ENCODE assay signal across 27 mouse cellular contexts in genomic region chr2:7722283-7722935, GRCm38 (mm10).
DNase-seq lines count a peak whose midpoint lies in the region; ATAC-seq and TF ChIP-seq lines count a peak whose summit lies in the region.
"Had no signal": no experiment of that assay in that cellular context is flagged by ENCODE, and none has a peak within 500 bp of the region (broad histone marks: within the 10 kb centered on the region; RNA-seq: fewer than 3 reads in every experiment).

No protein-coding gene starts in this region.

- H3K27me3 ChIP-seq in kidney, adult 2 months (replicated peaks; ENCODE audit: control insufficient read depth, insufficient read depth, low read length): no peaks in the 10 kb centered on the region
- H3K27me3 ChIP-seq in stomach, embryonic 14.5 days (ENCODE audit: control insufficient read depth, insufficient read depth, low read length): no peaks in the 10 kb centered on the region
- no peaks in the 10 kb centered on the region for H3K27me3 ChIP-seq in stomach, postnatal 0 days (ENCODE audit: control insufficient read depth, insufficient read depth, low read length)
- no peaks in the 10 kb centered on the region for H3K27me3 ChIP-seq in limb, embryonic 10.5 days (ENCODE audit: low read depth, poor library complexity, severe bottlenecking)
- H3K27me3 ChIP-seq: embryonic facial prominence, embryonic 12.5 days; hindbrain, embryonic 15.5 days; limb, embryonic 13.5 days; lung, embryonic 15.5 days; midbrain, embryonic 12.5 days; neural tube, embryonic 13.5 days had no signal

- no peak overlapping the region for H3K4me2 ChIP-seq in stomach, embryonic 14.5 days (replicated peaks; ENCODE audit: low read depth, low read length)
- no peak overlapping the region for H3K4me2 ChIP-seq in stomach, postnatal 0 days (replicated peaks; ENCODE audit: low read depth)
- H3K4me2 ChIP-seq: embryonic facial prominence, embryonic 12.5 days; hindbrain, embryonic 15.5 days; limb, embryonic 13.5 days; liver, embryonic 11.5 days; lung, embryonic 15.5 days; midbrain, embryonic 12.5 days; neural tube, embryonic 13.5 days had no signal

- 49% methylated on average over 10 of the region's 10 CpGs for WGBS in kidney, adult 2 months
- WGBS in stomach, embryonic 14.5 days: 63% methylated on average over 10 of the region's 10 CpGs
- WGBS in stomach, postnatal 0 days: 61% methylated on average over 10 of the region's 10 CpGs
- WGBS in limb, embryonic 10.5 days: 85% methylated on average over 10 of the region's 10 CpGs

- TF ChIP-seq CTCF in kidney, adult 2 months (conservative IDR thresholded peaks at IDR 0.05; ENCODE audit: insufficient read depth, insufficient read length, low read depth, low read length): no peak
- TF ChIP-seq CTCF in stomach, postnatal 0 days (IDR thresholded peaks at IDR 0.05; ENCODE audit: low read depth): no peak

- H3K9ac ChIP-seq in stomach, embryonic 14.5 days (replicated peaks; ENCODE audit: low read depth, low read length): no peak overlapping the region
- no peak overlapping the region for H3K9ac ChIP-seq in stomach, postnatal 0 days (ENCODE audit: low read length)
- H3K9ac ChIP-seq: embryonic facial prominence, embryonic 12.5 days; forebrain, postnatal 0 days; hindbrain, embryonic 15.5 days; limb, embryonic 13.5 days; lung, embryonic 15.5 days; midbrain, embryonic 12.5 days; neural tube, embryonic 13.5 days had no signal

- TF ChIP-seq POLR2A in kidney, adult 2 months (IDR thresholded peaks at IDR 0.05; ENCODE audit: low read depth, low read length): no peak

- no peaks in the 10 kb centered on the region for H3K36me3 ChIP-seq in kidney, adult 2 months (ENCODE audit: control insufficient read depth, insufficient read depth, low read length)
- H3K36me3 ChIP-seq in stomach, embryonic 14.5 days (ENCODE audit: control insufficient read depth, insufficient read depth, low read length): no peaks in the 10 kb centered on the region
- H3K36me3 ChIP-seq in stomach, postnatal 0 days (ENCODE audit: control insufficient read depth, insufficient read depth, low read length): no peaks in the 10 kb centered on the region
- H3K36me3 ChIP-seq in limb, embryonic 10.5 days: no peaks in the 10 kb centered on the region
- H3K36me3 ChIP-seq: embryonic facial prominence, embryonic 12.5 days; hindbrain, embryonic 10.5 days; hindbrain, embryonic 15.5 days; limb, embryonic 13.5 days; lung, embryonic 15.5 days; midbrain, embryonic 12.5 days; neural tube, embryonic 13.5 days had no signal

- no peaks in the 10 kb centered on the region for H3K4me1 ChIP-seq in kidney, adult 2 months (ENCODE audit: control insufficient read depth, insufficient read depth, low read length)
- H3K4me1 ChIP-seq in stomach, embryonic 14.5 days (ENCODE audit: control insufficient read depth, insufficient read depth, low read length): no peaks in the 10 kb centered on the region
- H3K4me1 ChIP-seq in stomach, postnatal 0 days (replicated peaks; ENCODE audit: control insufficient read depth, insufficient read depth): no peaks in the 10 kb centered on the region
- no peaks in the 10 kb centered on the region for H3K4me1 ChIP-seq in limb, embryonic 10.5 days
- H3K4me1 ChIP-seq: embryonic facial prominence, embryonic 12.5 days; hindbrain, embryonic 10.5 days; hindbrain, embryonic 15.5 days; limb, embryonic 13.5 days; lung, embryonic 15.5 days; midbrain, embryonic 12.5 days; neural tube, embryonic 13.5 days had no signal

- H3K9me3 ChIP-seq in stomach, embryonic 14.5 days (ENCODE audit: control insufficient read depth, low read depth, low read length): no peaks in the 10 kb centered on the region
- no peaks in the 10 kb centered on the region for H3K9me3 ChIP-seq in stomach, postnatal 0 days (ENCODE audit: control insufficient read depth, low read length)
- no peaks in the 10 kb centered on the region for H3K9me3 ChIP-seq in limb, embryonic 10.5 days (replicated peaks)
- H3K9me3 ChIP-seq: embryonic facial prominence, embryonic 12.5 days; hindbrain, embryonic 10.5 days; hindbrain, embryonic 15.5 days; limb, embryonic 13.5 days; lung, embryonic 15.5 days; midbrain, embryonic 12.5 days; neural tube, embryonic 13.5 days had no signal

- H3K27ac ChIP-seq in kidney, adult 2 months (ENCODE audit: insufficient read depth, low read depth, low read length): no peak overlapping the region
- no peak overlapping the region; the same call in 1 of the 2 replicates for H3K27ac ChIP-seq in stomach, embryonic 14.5 days (ENCODE audit: low read length)
- H3K27ac ChIP-seq in stomach, postnatal 0 days (replicated peaks): no peak overlapping the region
- no peak overlapping the region for H3K27ac ChIP-seq in limb, embryonic 10.5 days
- H3K27ac ChIP-seq: embryonic facial prominence, embryonic 12.5 days; hindbrain, embryonic 10.5 days; hindbrain, embryonic 15.5 days; layer of hippocampus, adult 2 months; left cerebral cortex, adult 2 months; limb, embryonic 13.5 days; lung, embryonic 15.5 days; midbrain, embryonic 12.5 days; neural tube, embryonic 13.5 days had no signal

- no peak for TF ChIP-seq EP300 in stomach, postnatal 0 days (optimal IDR thresholded peaks at IDR 0.05)

- H3K4me3 ChIP-seq in kidney, adult 2 months (ENCODE audit: insufficient read depth, low read depth, low read length): no peak overlapping the region
- no peak overlapping the region for H3K4me3 ChIP-seq in stomach, embryonic 14.5 days (ENCODE audit: low read depth, low read length)
- no peak overlapping the region for H3K4me3 ChIP-seq in stomach, postnatal 0 days (ENCODE audit: low read depth, low read length)
- H3K4me3 ChIP-seq in limb, embryonic 10.5 days: no peak overlapping the region
- H3K4me3 ChIP-seq: embryonic facial prominence, embryonic 12.5 days; hindbrain, embryonic 10.5 days; hindbrain, embryonic 15.5 days; layer of hippocampus, adult 2 months; left cerebral cortex, adult 2 months; limb, embryonic 13.5 days; lung, embryonic 15.5 days; midbrain, embryonic 12.5 days; neural tube, embryonic 13.5 days had no signal

- peak; percentile 72; the same call in 1 of the 2 replicates for ATAC-seq in stomach, embryonic 14.5 days (ENCODE audit: insufficient number of reproducible peaks, insufficient read depth, low FRiP score, low read depth)
- no peak for ATAC-seq in stomach, postnatal 0 days (ENCODE audit: low FRiP score, low TSS enrichment)
- ATAC-seq: forebrain, postnatal 0 days; inflammation-experienced regulatory T-cells, adult 6 months had no signal

- DNase-seq in kidney, adult 2 months: peak; percentile 14
- no peak for DNase-seq in kidney, adult 11 months
- DNase-seq in stomach, postnatal 0 days (ENCODE audit: low spot score): no peak
- peak; percentile 3 for DNase-seq in kidney, postnatal 14 days
- no peak for DNase-seq in layer of hippocampus, adult 11-12 months (ENCODE audit: low spot score)
- no peak for DNase-seq in limb, embryonic 10.5 days (ENCODE audit: low spot score)
- DNase-seq: adrenal gland, postnatal 25 days; cerebellum, adult 11-12 months; cerebellum, adult 9-11 months; embryo, embryonic 11 days; forebrain, postnatal 0 days; heart, postnatal 14 days; lung, postnatal 36 days; right cerebral cortex, postnatal 4 days; thymus, postnatal 14 days had no signal

Comparison
In these comparisons a context has a peak if more than half of its experiments do, and no peak if none do; other contexts are left out.
1. DNase-seq: peak in kidney, adult 2 months (single experiment) and kidney, postnatal 14 days (single experiment); none in kidney, adult 11 months (single experiment), stomach, postnatal 0 days (single experiment), layer of hippocampus, adult 11-12 months (single experiment) and limb, embryonic 10.5 days (single experiment).